Mouse (Mus musculus) thymus, postnatal 36 days (tissue): Measurements from ENCODE around the gene Nr3c2.

ENCODE experiments used
- DNase-seq, 2 experiments: peaks; one replicate each; pipeline ENCODE4 v3.0.0; 2022; ENCODE audit warnings: mixed read lengths in 2 of 2

Nr3c2 gene

DNA sequence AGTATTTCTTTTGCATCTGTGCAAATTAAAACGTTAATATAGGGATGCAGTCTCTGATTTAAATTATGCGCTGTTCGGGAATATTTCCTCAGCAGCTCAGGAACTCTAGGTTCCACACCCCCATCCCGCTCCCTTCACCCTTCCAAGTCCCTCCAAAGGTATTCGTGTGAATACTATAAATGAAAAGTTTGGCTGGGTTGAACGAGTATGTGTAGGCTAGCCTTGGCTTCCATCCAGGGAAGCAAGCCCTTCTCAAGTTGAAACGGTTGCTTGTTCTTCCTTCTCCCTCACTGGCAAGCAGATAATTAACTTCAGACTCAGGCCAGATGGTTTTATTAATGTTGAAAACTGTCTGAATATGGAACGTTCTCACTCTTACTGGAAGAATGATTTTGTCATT is 186.8 kb downstream of the Nr3c2 start:
- DNase-seq, result no peak

DNA sequence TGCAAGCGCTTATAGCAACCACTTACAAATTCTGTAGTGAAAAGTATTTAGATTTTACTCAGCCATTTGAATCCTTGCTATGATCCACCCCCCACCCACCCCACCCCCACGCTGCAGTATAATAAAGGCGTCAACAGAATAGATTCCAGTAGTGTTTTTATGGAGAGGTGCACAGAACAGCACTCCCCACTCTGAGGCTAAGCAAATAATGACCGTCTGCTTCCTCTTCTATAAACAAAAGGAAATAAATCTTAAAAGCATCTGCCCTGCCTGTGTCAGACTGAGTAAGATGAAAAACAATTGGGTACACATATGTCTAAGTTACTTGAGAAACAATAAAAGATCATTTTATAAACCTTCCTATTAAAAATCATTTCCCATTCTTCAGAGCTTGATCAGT is 197.5 kb downstream of the Nr3c2 start:
- DNase-seq, result no peak

DNA sequence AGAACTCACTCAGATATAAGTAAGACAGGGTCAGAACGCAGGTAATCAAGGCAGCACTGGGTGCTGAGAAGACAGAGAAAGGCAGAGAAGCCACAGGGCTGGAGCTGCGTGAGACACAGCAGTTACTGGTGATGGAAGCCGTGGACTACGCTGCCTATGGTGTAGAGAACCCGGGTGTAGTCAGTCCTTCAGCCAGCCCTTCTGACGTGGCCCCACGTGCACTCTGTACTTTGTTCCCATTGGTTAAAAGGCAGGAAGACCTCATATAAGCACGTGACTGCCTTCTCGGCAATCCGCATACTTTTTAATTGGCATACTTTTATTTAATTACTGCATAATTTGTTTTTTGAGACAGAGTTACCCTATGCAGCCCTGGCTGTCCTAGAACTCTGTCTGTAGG is 198.9 kb downstream of the Nr3c2 start:
- no peak for DNase-seq

DNA sequence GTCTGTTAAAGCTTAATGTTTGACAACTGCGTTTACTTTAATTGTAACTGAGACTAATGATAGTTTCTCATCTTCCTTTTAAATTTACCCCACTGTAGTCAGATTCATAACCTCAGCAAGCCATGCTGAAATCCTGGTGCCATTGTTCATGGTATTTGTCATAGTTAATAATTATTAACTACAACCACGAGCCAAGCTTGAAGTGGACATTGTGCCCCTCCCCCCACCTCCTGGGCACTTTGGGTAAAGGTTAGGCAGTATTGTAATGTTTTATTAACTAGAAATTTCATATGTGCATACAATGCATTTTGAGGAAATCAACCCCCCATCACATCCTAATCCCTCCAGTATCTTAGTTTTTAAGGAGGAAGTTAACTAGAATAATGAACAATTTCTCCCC is 201.1 kb downstream of the Nr3c2 start:
- no peak for DNase-seq

DNA sequence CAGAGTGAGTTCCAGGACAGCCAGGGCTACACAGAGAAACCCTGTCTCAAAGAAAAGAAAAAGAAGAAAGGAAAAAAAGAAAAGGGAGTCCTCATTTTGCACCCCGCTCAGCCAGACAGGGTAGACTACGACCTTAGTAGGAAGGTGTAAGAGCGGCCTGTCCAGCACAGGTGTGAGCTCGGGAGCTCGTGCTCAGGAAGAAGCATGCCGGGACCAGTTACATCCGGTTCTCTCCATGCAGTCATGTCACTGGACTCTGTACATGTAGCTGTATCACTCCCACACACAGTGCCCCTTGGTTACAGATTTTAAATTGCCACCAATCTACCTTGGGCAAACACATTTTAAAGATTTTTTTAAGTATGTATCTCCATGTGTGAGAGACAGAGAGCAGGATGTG is 203.6 kb downstream of the Nr3c2 start:
- DNase-seq, result no peak

DNA sequence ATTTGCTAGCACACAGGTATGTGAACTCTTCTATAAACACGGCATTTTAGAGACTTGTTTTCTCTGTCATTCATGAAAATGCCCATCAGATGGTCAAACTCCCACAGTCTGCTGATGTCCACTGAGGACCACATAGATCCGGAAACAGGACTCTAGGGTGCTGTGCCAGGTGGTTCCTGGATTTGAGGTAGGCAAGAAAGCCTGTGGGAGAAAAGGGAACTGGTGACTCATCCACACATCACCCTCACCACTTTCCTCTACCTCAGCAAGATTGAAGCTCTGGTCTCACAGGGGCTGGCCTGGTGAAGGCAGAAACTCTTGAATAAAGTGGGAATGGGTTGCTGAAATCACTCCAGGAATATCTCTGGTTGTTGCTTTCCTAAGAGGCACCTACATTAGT is 213.5 kb downstream of the Nr3c2 start:
- DNase-seq, result no peak

DNA sequence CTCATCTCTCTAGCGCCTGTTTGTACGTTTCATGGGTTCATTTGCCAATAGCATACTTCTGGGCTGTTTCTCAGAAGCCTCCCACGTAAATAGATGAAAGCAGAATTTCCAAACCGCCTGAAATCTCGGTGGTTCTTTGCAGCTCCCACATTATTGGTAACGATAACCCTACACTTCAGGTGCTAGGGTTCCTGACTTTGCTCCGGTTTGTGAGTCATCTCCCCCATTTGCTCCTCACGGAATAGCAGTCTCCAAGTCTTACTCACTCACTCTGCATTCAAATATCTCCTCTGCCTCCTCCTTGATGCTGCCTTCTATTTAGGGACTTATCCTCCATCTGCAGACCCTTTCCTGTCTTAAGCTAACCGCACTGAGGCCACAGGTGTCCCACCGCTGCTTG is 215.5 kb downstream of the Nr3c2 start:
- DNase-seq, result no peak

DNA sequence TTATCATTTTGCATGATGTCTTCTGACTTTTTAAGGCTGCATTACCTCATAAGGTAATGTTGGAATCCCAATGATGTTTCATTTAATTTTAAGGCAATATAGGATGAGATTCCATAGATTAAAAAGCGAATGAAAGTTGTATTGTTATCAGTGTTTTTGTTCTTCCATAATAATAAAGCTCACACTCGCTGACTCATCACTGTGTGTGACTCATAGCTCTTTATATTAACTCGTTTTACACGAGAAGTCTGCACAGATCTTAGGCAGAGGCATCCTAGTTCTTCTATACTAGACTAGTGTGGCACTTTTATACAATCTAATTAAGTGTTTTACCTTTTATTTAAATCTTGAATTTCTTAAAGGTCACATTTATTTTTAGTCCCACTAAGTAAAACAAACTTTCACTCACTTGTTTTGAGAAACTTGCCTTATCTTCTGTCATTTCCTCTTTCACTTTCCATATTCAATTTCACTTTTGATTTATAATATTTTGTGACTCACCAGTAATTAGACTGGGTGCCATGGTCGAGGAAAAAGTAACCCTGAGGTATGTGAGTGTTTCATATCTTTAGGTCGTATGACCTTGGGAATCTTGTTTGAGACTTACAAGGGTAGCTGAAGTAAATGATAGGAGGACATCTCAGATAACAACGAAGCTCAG is 217.3 kb downstream of the Nr3c2 start:
- no peak for DNase-seq

DNA sequence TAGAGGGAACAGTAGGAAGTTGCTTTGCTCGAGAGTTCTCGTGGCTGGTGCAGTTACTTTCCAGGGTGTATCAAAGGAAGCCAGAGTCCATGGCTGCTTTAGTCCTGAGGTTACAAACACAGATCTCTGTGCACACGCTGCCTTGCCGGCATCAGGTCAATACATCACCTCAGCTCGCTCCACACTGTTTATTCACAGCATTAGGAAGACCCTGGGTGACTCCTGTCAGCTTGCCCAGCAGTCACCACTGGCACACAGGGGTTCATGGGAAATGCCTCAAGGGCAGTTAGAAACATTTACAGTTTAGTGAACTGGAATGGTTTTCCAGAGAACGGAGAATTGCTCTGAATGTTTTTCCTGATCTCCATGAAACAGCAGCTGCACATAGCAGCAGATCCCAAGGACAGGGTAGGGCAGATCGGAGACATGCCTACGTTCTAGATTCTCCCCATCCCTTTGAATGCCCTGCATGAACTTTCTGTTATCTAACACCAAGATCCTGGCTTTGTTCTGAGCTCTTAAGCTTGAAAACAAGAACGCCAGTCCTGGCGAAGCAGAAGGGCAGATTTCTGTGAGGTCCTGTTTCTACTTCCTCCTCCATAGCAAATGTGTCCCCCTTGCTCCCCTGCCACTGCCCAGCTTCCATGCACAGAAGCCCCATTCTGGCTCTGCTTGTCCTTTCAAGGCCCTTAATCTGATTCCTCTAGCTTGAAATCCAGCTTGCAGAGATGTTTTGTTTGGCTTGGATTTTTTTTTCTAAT is 221.7 kb downstream of the Nr3c2 start:
- no peak for DNase-seq

DNA sequence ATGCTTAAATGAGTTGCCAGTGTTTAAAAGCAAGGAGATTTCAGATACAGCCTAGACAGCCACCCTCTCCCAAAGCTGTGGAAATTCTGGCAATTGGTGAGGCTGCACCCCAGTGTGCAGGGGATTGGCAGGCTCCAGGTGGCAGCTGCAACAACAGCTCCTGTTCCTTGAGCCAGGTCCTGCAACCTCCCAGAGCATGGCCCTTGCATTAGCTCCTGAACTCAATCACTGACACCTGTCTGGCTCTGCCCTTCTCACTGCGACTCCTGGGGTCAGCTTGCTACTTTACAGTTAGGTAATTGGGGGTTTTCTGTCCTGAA is 222.3 kb downstream of the Nr3c2 start:
- no peak for DNase-seq

DNA sequence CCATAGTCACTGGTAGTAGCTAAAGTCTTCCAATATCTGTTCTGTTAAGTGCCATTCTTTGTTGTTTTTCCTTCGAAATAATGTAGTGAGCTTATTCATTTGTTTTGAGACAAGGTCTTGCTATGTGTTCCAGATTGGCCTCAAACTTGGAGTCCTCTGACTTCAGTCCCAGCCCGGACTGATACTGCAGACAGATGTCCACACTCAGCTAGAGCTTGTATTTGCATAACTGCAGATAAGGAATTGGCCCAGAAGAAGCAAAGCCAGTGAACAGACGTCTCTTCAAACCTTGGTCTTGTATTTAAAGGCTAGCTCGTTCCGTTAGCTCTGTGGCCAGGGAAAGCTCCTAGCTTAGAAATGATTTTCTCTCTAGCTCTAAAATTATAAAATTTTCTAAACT is 223.1 kb downstream of the Nr3c2 start:
- DNase-seq, result no peak

DNA sequence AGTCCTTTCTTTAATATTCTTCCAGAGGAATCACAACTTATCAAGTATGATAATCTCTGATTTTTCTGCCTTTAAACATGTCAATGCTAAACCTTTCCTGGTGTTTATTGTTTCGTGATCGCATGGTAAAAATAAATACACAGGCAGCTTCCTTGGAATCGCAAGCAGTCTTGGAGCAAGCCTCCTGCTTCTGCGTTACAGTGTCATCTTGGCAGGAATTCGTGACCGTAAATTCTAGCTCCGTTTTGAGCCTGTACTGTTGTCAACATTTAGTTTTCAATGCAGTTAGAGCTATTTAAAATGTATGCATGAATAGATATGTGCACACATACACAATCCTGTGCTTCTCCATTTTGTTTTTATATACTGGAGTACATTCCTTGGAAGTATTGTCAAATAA is 226.5 kb downstream of the Nr3c2 start:
- no peak for DNase-seq

DNA sequence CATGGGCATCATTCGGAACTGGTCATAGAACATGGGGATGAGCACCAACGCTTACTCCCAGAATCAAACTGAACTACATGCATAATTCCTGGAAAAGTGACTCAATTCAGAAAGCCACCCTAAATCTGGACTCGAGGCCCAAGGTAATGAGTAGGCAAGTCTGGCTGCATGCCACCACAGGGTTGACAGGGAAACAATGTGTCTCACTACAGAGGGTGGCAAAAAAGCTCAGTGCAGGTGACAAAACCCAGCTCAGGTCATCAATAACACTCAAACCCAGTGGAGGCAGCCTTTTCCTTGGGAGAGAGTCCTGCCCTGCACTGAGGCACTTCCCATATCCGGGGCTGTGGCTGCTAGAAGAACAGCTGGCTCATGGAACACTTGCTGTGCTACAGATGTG is 228.8 kb downstream of the Nr3c2 start:
- no peak for DNase-seq

DNA sequence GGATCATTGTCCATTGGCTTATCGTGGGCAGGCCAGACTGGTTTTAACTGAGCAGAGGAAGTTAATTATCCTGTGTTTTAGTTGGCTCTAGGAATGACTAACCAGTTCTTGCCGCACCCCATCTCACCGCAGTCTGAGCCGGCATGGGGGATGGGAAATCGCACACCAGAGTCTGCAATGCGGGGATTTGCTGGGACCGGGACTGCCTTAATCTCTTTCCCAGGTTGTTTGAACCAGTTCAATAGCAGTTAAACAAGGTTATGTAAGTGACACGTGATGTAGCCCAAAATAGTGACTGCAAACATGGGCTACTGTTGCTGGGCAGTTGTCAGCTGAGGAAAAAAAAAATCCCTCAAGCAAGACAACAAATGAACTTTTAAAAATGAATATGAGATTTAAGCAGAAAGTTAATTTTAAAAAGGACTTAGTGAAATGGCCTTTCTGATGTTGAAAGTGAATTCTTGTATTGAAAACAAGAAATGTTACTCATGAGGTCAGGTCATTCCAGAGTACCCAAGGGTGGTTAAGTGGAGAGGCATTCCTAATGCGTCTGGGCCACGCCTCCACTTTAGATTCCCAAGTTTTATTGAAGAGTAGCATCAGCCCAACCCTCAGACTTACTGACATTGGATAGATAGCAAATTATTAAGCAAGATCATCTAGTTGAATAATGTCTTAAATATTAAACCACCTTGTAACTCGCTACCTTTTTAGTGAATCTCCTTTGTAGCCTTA is 233.8 kb downstream of the Nr3c2 start:
- DNase-seq, result no peak

DNA sequence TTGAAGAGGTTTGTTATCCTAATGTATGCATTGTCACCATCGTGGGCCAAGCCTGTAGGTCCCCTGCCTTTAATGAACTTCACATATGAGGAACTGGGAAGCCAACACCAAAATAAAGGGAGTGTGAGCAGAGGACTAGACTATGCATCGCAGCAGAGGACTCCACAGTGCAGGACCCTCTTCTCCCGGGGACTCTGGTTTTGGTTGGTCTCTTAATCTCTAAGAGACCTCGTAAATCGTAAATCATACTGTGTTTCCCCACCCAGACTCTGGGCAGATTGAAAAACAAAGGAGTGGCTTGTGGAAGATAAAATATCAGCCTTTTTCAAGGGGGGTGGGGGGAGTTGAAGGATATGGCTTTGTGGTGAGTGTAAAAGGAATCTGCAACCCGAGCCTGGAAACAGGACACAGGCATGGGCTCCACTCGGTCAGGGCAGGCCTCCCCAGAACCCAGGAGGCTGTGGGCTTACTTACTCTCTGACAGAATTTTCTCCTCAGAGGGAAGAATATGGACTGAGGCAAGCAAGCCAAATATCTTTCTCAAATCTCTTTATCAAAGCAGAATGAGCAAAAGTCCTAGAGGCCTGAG is 234.6 kb downstream of the Nr3c2 start:
- DNase-seq, result no peak

DNA sequence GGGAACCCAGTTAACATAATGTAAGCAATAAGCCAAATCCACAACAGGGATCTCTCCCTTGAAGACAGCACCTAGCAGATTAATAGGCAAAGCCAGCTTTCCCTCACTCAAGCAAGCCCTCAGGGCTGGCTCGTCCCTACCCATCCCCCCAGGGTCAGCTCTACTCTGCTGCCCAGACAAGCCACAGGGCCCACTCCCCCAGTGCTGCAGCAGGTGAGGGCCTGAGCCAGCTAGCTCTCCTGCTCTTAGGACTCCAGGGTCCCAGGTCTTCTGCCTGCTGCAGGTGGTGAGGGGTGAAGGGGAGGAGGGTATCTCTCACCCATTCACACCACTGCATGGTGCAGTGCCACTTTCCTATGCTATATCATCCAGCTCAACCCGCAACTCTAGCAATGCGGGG is 246.0 kb downstream of the Nr3c2 start:
- DNase-seq, result no peak

DNA sequence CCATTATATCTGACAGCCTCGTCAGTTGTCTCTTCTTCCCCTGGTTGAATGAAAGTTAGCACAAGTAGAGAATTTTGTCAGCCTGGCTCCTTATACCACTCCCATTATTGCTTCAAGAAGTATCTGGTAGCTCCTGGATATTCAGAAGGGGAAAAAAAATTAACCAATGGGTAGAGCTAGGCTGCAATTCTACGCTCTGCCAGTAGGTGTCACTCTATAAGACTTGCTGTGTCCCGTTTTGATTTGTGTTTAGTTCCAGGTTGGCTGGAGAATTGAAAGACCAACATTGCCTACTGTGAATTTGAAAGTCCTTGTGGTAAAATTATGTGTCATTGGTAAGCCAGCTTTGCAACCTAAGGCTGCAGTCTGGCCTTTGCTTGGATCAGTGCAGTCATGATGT is 255.3 kb downstream of the Nr3c2 start:
- DNase-seq, result peak in 1 of 2 experiments; percentile 6

DNA sequence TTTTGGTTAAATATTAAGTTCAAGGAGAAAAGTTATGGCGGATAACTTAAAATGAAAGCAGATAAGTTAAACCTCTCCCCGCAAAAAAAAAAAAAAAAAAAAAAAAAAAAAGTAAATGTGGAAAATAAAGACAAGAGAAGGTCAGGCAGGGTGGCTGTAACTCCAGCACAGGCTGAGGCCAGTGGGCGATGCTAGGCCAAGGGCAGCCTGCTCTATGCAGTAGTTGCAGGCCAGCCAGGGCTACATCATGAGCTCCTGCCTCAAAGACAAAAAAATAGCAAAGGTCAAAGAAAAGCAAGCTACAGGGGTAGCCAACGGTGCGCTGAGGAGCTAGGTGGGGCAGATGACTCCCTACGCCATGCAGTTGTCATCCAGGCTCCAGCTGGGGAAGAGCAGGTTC is 270.1 kb downstream of the Nr3c2 start:
- no peak for DNase-seq

DNA sequence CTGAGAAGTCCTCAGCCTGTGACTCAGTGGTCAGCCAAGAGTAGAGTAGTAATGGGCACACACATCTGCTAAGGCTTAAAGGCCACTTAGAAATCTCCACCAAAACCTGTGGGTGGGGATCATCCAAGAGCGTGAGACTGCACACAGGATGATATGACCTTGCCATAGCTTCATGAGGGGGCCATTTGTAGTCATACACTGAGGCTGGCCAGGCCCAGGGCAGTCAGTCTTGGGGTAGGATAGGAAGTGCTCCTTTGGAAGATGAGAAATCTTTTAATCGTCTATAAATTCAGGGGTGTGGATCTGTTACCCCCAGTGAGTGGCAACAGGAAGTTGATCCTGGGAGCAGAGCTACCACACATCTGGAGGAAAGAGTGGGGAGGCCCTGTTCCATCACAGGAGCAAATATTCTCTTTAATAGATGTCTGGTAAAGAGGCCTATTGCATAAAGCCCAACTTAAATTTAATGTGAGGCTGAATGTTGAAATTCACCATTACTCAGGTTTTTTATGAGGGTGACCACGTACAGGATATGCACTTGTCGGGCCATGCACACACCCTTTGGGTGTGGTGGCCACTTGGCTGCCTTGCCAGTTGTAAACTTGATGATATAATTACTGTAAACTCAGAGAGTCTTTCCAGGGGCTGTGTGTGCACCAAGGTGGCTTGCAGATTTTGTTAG is 270.7 kb downstream of the Nr3c2 start:
- no peak for DNase-seq

DNA sequence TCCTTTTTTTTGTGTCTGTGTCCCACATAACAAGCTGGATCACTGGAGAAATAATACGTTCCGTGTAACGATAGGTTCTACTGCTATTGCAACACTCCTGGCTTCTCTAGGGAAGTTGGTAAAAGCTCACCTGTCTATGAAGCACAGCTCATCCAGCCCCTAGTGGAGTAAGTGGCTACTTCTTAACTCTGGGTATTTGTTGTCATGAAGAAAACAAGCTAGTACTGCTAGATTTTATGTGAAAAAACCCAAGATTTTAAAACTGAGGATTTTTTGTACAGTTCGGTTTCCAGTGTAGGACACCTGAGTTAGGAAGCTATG is 271.2 kb downstream of the Nr3c2 start:
- no peak for DNase-seq

DNA sequence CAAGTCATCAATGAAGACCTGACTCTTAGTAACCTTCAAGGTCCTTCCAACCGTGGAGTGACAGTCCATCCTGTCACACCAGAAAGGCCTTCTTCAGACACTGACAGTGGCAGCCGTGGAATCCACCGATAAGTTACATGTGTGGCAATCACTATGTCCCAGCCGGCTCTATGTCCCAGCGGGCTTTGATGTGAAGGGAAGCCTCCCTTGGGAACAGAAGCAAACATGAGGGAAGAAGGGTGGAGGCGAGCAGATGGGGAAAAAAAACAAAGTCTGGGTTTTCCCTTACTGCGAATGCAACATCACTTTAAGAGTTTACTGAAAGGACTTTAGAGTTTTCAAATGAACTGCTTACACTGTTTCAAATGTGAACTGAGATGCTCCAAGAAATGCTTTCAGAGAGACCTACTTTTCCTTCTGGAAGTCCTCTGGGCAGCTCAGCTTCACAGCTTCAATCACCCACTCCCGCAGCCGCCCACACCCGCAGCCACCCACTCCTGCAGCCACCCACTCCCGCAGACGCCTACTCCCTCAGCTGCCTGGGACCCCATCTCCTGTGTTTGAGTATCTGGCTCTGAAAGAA is 273.9 kb downstream of the Nr3c2 start:
- no peak for DNase-seq

DNA sequence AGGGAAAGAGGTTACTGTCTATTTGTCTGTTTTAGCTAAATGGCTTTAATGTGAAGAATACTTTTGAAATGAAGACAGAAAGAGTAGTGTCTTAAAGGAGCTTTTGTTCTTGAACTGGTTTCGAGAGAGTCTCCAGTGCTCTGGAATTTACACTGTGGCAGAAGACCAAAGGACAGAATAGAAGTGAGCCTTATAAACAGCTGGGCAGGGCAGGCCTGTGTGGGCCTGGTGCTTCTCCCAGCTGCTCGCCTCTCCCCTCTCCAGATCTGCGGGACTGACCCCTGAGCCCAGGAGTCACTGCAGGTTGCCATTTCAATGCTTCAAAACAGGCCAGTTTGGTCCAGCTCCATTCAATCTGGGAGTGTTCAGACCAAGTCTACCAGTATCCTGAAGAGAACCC is 274.5 kb downstream of the Nr3c2 start:
- no peak for DNase-seq

DNA sequence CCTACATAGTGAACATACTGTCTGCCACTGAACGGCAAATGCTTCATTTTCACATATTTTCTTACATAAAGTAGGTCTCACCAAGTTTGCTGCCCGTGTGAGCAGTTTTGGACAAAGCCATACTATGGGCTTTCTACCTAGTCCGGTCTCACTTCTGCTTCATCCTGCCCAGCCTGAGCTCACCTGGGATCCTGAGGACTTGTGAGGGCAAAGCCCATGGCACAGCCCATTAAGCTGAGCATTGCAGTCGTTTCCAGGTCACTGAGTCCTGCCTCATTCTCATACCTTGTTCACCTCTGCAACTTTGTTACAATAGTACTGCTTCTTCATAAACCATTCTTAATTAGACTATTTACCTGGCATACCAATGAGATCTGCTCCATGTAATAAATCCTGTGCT is 276.2 kb downstream of the Nr3c2 start:
- no peak for DNase-seq
